Mouse (Mus musculus) heart, adult 2 months (tissue): ENCODE measurements around the gene Xk.

Source experiments
- CTCF ChIP-seq: fragments of 200-600 bp; IDR thresholded peaks from 2 replicates; pipeline ENCODE4 v1.8.1; 2022; ENCODE audit warnings: antibody characterized with exemption, mild to moderate bottlenecking, moderate library complexity
- EP300 ChIP-seq: fragments of 200-500 bp; IDR thresholded peaks from 2 replicates; pipeline ENCODE4 v1.6.1; 2011; ENCODE audit warnings: low read depth, low read length, control low read depth; ENCODE audit not compliant: insufficient read depth
- POLR2A ChIP-seq: fragments of 200-500 bp; IDR thresholded peaks from 2 replicates; pipeline ENCODE4 v1.6.1; 2011; ENCODE audit warnings: mild to moderate bottlenecking, low read depth, low read length, control low read depth; ENCODE audit not compliant: insufficient read depth

DNA sequence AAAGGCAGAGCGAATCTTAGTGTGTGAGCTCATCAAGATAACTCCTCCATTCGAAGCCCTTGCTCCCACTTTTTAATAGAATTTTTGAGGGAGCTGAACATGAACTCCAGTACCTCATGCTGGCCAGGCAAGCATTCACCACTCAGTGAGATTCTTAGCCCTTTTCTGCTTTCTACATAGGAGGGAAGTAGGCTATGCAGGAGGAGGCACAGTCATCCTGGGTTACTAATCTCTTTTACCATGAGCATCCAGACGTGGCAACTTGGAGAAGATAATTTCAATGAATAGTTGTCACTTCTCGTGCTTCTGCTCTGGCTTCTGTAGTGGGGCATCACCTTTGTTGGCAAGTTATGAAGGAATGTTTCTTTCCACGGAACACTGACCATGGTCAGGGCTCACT lies 15.8 kb upstream of the Xk start, which contains the start of gene Gm14862:
- TF ChIP-seq CTCF (no peak), EP300 (no peak), POLR2A (no peak)
